Mouse (Mus musculus) myocyte (in vitro differentiated cells): ENCODE results near the gene Hspb1. TPM values are rescaled to one million over a fixed set of nuclear protein-coding genes. Genes with fewer than 3 reads are reported as not detected.
A peak's percentile ranks its signal among the peaks of the same experiment; 100 is the strongest.

Experiments used
- H3K27me3 ChIP-seq: one replicate; pipeline ENCODE4 v1.6.1; 2011; ENCODE audit not compliant: control insufficient read depth, insufficient read depth, insufficient read length
- H3K36me3 ChIP-seq: one replicate; pipeline ENCODE4 v1.6.1; 2011; ENCODE audit not compliant: control insufficient read depth, insufficient read depth
- H3K4me2 ChIP-seq: one replicate; pipeline ENCODE4 v1.6.1; 2011; ENCODE audit warnings: low read depth, control low read depth
- H3K4me3 ChIP-seq: one replicate; pipeline ENCODE4 v1.5.1; 2011; ENCODE audit warnings: mild to moderate bottlenecking, control low read depth, moderate library complexity
- H3K79me2 ChIP-seq: one replicate; pipeline ENCODE4 v1.6.1; 2011; ENCODE audit not compliant: control insufficient read depth, insufficient read depth
- H3ac ChIP-seq: one replicate; pipeline ENCODE4 v1.6.1; 2011; ENCODE audit not compliant: control insufficient read depth, insufficient read length
- CEBPB ChIP-seq: IDR thresholded peaks from 2 replicates; pipeline ENCODE4 v1.6.1; 2011; ENCODE audit warnings: mild to moderate bottlenecking, moderate library complexity; ENCODE audit not compliant: poor library complexity, insufficient read depth, severe bottlenecking
- E2F4 ChIP-seq: IDR thresholded peaks from one replicate; pipeline ENCODE4 v1.6.1; 2011; ENCODE audit warnings: mild to moderate bottlenecking, control low read depth, moderate library complexity; ENCODE audit not compliant: insufficient read depth
- MAX ChIP-seq: IDR thresholded peaks from one replicate; pipeline ENCODE4 v1.6.1; 2011; ENCODE audit warnings: low read depth, mild to moderate bottlenecking, control low read depth
- MYOD1 ChIP-seq, 3 experiments: IDR thresholded peaks; one replicate each; pipeline ENCODE4 v1.6.1; 2011; ENCODE audit warnings: control low read depth in 2 of 3, low read depth in 2 of 3, mild to moderate bottlenecking in 2 of 3, moderate library complexity in 1 of 3; ENCODE audit not compliant: insufficient read length in 2 of 3, control insufficient read depth in 1 of 3
- MYOG ChIP-seq, 3 experiments: IDR thresholded peaks; one replicate each; pipeline ENCODE4 v1.6.1; 2011; ENCODE audit warnings: control low read depth in 2 of 3, low read depth in 2 of 3, mild to moderate bottlenecking in 2 of 3; ENCODE audit not compliant: insufficient read length in 2 of 3, control insufficient read depth in 1 of 3, insufficient read depth in 1 of 3
- POLR2A ChIP-seq: IDR thresholded peaks from one replicate; pipeline ENCODE4 v1.6.1; 2011; ENCODE audit warnings: low read depth, mild to moderate bottlenecking, control low read depth, moderate library complexity; ENCODE audit not compliant: insufficient read length
- POLR2AphosphoS2 ChIP-seq: IDR thresholded peaks from one replicate; pipeline ENCODE4 v1.6.1; 2011; ENCODE audit warnings: low read depth, control low read depth; ENCODE audit not compliant: insufficient read length
- REST ChIP-seq: IDR thresholded peaks from one replicate; pipeline ENCODE4 v1.6.1; 2011; ENCODE audit warnings: mild to moderate bottlenecking, control low read depth, moderate library complexity; ENCODE audit not compliant: insufficient read depth, insufficient read length
- SRF ChIP-seq: IDR thresholded peaks from one replicate; pipeline ENCODE4 v1.6.1; 2011; ENCODE audit warnings: low read depth; ENCODE audit not compliant: control insufficient read depth, insufficient read length
- TCF12 ChIP-seq: IDR thresholded peaks from one replicate; pipeline ENCODE4 v1.6.1; 2011; ENCODE audit warnings: mild to moderate bottlenecking, control low read depth; ENCODE audit not compliant: poor library complexity, insufficient read depth, severe bottlenecking
- TCF3 ChIP-seq: IDR thresholded peaks from one replicate; pipeline ENCODE4 v1.6.1; 2011; ENCODE audit warnings: low read depth, control low read depth; ENCODE audit not compliant: insufficient read length
- USF1 ChIP-seq: IDR thresholded peaks from one replicate; pipeline ENCODE4 v1.6.1; 2011; ENCODE audit warnings: low read depth, mild to moderate bottlenecking, control low read depth, moderate library complexity
- polyA plus RNA-seq: library from polyadenylated mRNA; unstranded; fragments of >200 nt; fragmentation: generic; extraction: Trizol; gene quantifications from one replicate; pipeline ENCODE4 v1.2.1, GENCODE M21; 2012; ENCODE audit warnings: missing spikeins

Gene Hspb1
- polyA plus RNA-seq, 1 experiment: 622 TPM

DNA sequence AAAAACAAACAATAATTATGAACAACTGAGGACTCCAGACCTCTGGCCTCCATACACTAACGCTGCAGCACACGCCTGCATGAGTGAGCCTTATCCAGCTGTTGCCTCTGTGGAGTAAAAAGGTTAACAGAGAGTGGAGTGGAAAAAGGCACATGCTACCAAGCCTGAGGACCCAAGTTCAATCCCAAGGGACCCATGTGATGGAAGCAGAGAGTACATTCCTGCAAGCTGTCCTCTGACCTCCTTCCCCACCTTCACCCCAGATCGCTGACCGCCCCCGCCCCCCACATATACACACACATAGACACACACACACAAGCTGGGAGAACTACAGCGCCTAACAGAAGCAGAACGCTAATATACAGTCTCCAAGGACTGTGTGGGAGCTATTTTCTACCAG lies 36.2 kb downstream of the Hspb1 start:
- peak; percentile 47 for TF ChIP-seq POLR2AphosphoS2
- no peak for TF ChIP-seq E2F4
- no peak overlapping the region for H3ac ChIP-seq
- peaks cover 57% of the 10 kb centered on the region for H3K36me3 ChIP-seq
- no peak overlapping the region for H3K4me2 ChIP-seq
- H3K4me3 ChIP-seq: no peak overlapping the region
- peaks cover 99% of the 10 kb centered on the region for H3K79me2 ChIP-seq
- no peaks in the 10 kb centered on the region for H3K27me3 ChIP-seq

DNA sequence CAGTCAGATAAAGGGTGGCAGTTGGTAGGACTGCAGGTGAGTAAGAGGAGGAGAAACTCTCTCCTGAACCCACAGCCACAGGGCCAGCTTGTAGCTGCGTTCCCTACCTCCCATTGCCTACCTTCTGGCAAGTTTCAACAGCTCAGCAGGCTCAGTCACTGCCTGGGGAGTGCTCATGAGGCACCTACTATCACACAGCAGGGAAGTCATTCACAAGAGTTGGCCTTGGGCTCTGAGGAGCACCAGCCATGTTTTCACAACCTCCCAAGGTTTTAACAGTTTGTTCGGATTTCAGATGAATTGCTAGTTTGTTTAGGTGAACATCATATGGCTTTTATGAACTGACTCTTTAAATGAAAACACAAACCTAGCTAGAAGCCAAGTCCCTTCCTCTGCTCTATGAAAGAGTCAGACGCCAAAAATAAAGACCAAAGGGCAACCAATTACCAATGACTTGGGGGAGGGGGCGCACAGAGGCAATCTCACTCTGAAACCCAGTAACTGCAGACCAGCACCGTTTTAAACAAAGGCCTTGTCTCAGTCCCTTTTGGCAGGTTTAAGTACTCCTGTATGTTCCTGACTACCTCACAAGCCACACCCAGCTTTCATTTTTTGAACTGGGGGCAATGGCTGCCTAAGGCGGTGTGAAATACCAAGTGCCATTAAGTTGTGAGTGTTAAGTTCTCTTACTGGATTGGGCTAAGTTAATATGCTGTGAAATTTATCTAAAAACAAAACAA lies 42.1 kb downstream of the Hspb1 start:
- Histone ChIP-seq H3K27me3 (no peaks in the 10 kb centered on the region), H3K4me3 (no peak overlapping the region), H3K79me2 (peaks cover 93% of the 10 kb centered on the region), H3ac (no peak overlapping the region), H3K4me2 (no peak overlapping the region), H3K36me3 (peaks cover 58% of the 10 kb centered on the region)
- peak; percentile 70 for TF ChIP-seq POLR2AphosphoS2
- TF ChIP-seq MYOG (IDR thresholded peaks at IDR 0.05; ENCODE audit: control insufficient read depth in 1 of 3, insufficient read depth in 1 of 3, insufficient read length in 2 of 3, low read depth in 2 of 3): no peak
- TF ChIP-seq MYOD1 (IDR thresholded peaks at IDR 0.05; ENCODE audit: control insufficient read depth in 1 of 3, insufficient read length in 2 of 3, low read depth in 2 of 3): no peak
- no peak for TF ChIP-seq TCF12
- TF ChIP-seq CEBPB: no peak
- no peak for TF ChIP-seq E2F4
- no peak for TF ChIP-seq TCF3
- TF ChIP-seq POLR2A: peak; percentile 28
- no peak for TF ChIP-seq USF1
- TF ChIP-seq REST: no peak

DNA sequence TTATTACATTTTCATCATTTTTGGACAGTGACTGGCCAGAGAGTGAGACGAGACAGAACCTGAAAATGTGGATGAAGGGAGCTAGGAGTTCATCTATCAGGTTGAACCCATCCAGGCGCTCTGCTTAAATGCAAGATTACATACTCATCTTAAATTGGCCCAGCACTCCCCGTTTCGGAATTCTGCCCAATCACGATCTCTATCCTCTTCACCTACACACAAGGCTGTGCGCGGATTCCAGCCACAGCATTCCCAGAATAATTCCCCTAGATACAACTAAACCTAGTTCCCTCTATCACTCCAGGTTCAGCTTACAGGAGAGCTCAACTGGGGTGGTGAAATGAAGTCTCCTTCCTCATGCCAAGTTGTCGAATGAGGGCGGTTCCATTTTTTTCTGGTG lies 43.8 kb downstream of the Hspb1 start:
- no peaks in the 10 kb centered on the region for H3K27me3 ChIP-seq
- H3K4me3 ChIP-seq: peak overlapping the region; percentile 94
- peaks cover 56% of the 10 kb centered on the region for H3K36me3 ChIP-seq
- TF ChIP-seq TCF12 (no peak), TCF3 (no peak), MYOD1 (IDR thresholded peaks at IDR 0.05; ENCODE audit: control insufficient read depth in 1 of 3, insufficient read length in 2 of 3, low read depth in 2 of 3) (no peak)
- peak overlapping the region; percentile 94 for H3K4me2 ChIP-seq
- H3K79me2 ChIP-seq: peaks cover 76% of the 10 kb centered on the region
- no peak overlapping the region for H3ac ChIP-seq

DNA sequence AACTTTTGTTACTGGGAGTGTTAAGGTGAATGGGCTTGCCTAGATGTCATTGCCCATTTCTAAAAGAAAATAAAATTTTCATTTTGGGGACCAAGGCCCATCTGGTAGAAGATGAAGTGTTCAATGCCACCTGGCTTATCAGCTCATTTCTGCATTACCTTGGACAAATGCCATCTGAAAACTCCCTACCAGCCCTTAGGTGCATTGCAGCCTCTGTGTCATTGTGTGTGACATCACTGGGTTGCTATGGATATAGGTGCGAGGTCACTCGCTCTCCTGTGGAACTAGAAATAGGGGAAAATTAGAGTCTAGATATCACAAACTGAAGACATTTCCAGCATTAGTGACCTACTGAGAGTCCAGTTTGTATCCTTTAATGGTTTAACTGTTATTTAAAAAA lies 44.6 kb downstream of the Hspb1 start:
- Histone ChIP-seq H3K4me2 (peak overlapping the region; percentile 94), H3K36me3 (peaks cover 48% of the 10 kb centered on the region), H3K4me3 (peak overlapping the region; percentile 94)

DNA sequence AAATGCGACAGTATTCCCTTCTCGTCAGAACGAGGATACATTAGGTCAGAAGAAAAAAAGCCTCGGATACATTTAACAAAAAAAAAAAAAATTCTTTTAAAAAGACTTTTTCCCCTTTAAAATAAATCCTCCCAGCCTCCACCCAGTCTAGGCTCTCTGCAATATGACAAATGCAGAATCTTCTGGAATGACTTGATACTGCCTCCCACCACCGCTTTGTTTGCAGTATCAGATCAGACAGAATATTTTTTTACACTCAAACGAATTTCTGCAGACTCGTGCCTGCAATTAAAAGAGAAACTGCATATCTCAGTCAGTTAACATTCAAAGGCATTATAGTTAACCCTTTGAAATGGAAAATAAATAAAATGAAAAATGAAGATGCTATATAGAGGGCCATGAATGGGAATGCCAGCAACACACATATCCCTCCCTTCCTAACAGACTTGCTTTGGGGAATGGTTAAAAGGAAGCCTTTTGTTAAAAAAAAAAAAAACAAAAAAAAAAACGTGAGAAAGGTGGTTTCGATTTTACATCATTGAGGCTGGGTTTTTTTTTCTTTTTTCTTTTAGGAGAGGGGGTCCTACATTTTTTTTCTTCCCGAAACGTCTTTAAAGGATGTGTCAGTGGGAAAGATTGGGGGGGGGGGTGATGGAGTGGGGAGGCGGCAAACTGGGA lies 45.6 kb downstream of the Hspb1 start:
- TF ChIP-seq E2F4: no peak
- TF ChIP-seq CEBPB: no peak
- no peak for TF ChIP-seq TCF12
- TF ChIP-seq SRF: no peak
- TF ChIP-seq USF1: no peak
- no peak for TF ChIP-seq MYOG (IDR thresholded peaks at IDR 0.05; ENCODE audit: control insufficient read depth in 1 of 3, insufficient read depth in 1 of 3, insufficient read length in 2 of 3, low read depth in 2 of 3)
- TF ChIP-seq POLR2AphosphoS2: no peak
- no peak for TF ChIP-seq TCF3
- no peak for TF ChIP-seq REST
- TF ChIP-seq MYOD1 (IDR thresholded peaks at IDR 0.05; ENCODE audit: control insufficient read depth in 1 of 3, insufficient read length in 2 of 3, low read depth in 2 of 3): no peak
- TF ChIP-seq POLR2A: no peak
- TF ChIP-seq MAX: no peak
- H3K4me2 ChIP-seq: peak overlapping the region; percentile 94
- peak overlapping the region; percentile 94 for H3K4me3 ChIP-seq
- H3K27me3 ChIP-seq: no peaks in the 10 kb centered on the region
- H3ac ChIP-seq: peak overlapping the region; percentile 53
- H3K36me3 ChIP-seq: peaks cover 41% of the 10 kb centered on the region
- H3K79me2 ChIP-seq: peaks cover 58% of the 10 kb centered on the region

More for the DNA sequence above, 44.6 kb downstream of the Hspb1 start:
- Histone ChIP-seq H3ac (no peak overlapping the region), H3K27me3 (no peaks in the 10 kb centered on the region), H3K79me2 (peaks cover 68% of the 10 kb centered on the region)
- TF ChIP-seq E2F4 (no peak), MYOG (IDR thresholded peaks at IDR 0.05; ENCODE audit: control insufficient read depth in 1 of 3, insufficient read depth in 1 of 3, insufficient read length in 2 of 3, low read depth in 2 of 3) (no peak), SRF (no peak)
